Mouse (Mus musculus): ENCODE measurements around the gene Mapkap1. TPM values are rescaled to one million over a fixed set of nuclear protein-coding genes. Genes with fewer than 3 reads are reported as not detected.

The Mapkap1 gene
- polyA plus RNA-seq (2012; rRNA removed) (11.9 and 14.9 TPM in 2 replicates), polyA plus RNA-seq (2014; fragmentation: Nextera tagmentation; extraction: Ambion mirVana) (25.5 and 29.5 TPM in 2 replicates)

DNA sequence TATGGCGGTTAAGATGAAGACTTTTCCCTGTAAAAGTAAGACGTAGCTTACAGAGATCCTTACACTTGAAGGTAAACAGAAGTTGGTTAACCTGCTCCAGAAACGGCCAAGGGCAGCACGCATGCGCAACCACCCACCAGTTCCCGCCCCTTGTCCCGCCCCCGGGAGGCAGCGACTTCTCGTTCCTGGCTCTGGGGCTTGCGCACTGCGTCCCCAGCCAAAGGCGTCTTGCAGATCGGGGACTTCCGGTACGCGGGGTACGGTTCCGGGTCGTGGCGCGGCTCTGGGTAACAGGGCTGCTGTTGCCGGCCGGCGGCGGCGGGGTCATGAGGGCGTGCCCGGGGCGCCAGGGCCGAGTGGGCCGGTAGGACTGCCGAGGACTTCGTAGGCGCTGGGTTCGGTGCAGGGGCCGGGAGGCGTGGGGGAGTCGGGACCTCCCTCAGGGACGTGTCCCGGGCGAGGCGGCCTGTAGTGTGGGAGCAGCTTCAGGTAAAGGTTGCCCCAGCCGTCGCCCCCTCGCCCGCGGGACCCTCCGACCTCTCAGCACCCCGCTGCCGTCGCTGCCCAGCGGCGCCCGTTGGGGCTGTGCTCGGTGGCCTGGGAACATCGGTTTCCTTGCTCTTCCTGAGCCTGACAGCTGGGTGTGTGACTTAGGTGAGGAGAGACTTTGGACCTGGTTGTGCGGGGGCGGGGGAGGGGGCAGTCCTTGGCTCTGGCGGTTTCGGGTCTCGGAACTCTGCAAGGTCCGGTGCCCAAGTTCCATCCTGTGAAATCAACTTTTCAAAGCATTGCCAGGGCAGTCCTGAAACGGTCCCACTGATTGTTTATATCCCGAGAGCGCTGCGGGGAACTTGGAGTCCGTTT is at the start of gene Mapkap1:
Mapkap1 (plus strand) TSS at position 171 of the 864 bp plus-strand sequence.
- under 1% methylated on average over 67 of the region's 68 CpGs for WGBS (ENCODE audit: insufficient replicate concordance)

DNA sequence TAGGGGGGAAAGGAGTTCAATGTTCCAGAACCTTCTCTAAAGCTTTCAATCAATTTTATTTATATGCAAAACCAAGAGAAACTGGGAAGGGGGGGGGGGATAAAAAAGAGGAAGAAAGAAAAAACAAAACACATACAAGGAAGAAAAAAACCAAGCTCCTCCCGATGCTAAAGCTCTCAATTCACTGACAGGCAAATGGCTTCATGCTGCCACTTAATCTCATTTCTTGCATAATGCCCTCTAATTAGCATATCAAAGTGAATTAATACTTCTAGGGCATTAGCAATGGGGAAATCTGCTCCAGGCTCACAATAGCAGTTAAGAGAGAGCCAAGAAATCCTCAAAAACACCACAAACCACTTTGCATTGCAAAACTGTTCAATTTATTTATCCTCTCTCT is 42.9 kb upstream of the Mapkap1 start:
- no peaks in the 10 kb centered on the region for H3K9me3 ChIP-seq (ENCODE audit: control insufficient read depth, low read length)
- DNase-seq (ENCODE audit: low read depth in 3 of 3, low spot score in 3 of 3) (no peak), ATAC-seq (ENCODE audit: insufficient read depth) (no peak)
- H3K27ac ChIP-seq, result no peak overlapping the region
- no peak overlapping the region for H3K4me3 ChIP-seq (ENCODE audit: insufficient read depth in 1 of 2, low read depth in 2 of 2, low read length in 2 of 2)
- 10% methylated on average over 1 of the region's 1 CpGs for WGBS (ENCODE audit: insufficient replicate concordance)
- no peak overlapping the region for H3K9ac ChIP-seq (replicated peaks)
- H3K27me3 ChIP-seq (ENCODE audit: control insufficient read depth, insufficient read depth, low read length), result no peaks in the 10 kb centered on the region
- no peaks in the 10 kb centered on the region for H3K36me3 ChIP-seq (replicated peaks; ENCODE audit: control insufficient read depth, insufficient read depth, low read depth)
- no peak for TF ChIP-seq CTCF (IDR thresholded peaks at IDR 0.05; ENCODE audit: low read depth)
- TF ChIP-seq EP300 (IDR thresholded peaks at IDR 0.05; ENCODE audit: low read depth), result no peak
- no peak overlapping the region for H3K4me2 ChIP-seq (ENCODE audit: low read depth)
- H3K4me1 ChIP-seq (replicated peaks; ENCODE audit: control insufficient read depth in 2 of 2, insufficient read depth in 2 of 2, low read length in 1 of 2), result peaks cover 2 to 9% of the 10 kb centered on the region in 2 experiments; a peak in 3 of 4 replicates

More for the DNA sequence above, at the start of gene Mapkap1:
- H3K9ac ChIP-seq (replicated peaks), result peak within 1 kb of the TSS; percentile 99
- peak within 1 kb of the TSS; percentile 85 to 91 for H3K4me3 ChIP-seq (ENCODE audit: insufficient read depth in 1 of 2, low read depth in 2 of 2, low read length in 2 of 2)
- TF ChIP-seq CTCF (IDR thresholded peaks at IDR 0.05; ENCODE audit: low read depth) (no peak), EP300 (IDR thresholded peaks at IDR 0.05; ENCODE audit: low read depth) (no peak)
- DNase-seq (ENCODE audit: low read depth in 3 of 3, low spot score in 3 of 3) (peak; percentile 94), ATAC-seq (ENCODE audit: insufficient read depth) (peak; percentile 100)
- no peaks in the 10 kb centered on the region for H3K9me3 ChIP-seq (ENCODE audit: control insufficient read depth, low read length)
- peak within 1 kb of the TSS; percentile 87 for H3K4me2 ChIP-seq (ENCODE audit: low read depth)
- no peaks in the 10 kb centered on the region for H3K36me3 ChIP-seq (replicated peaks; ENCODE audit: control insufficient read depth, insufficient read depth, low read depth)
- H3K27me3 ChIP-seq (ENCODE audit: control insufficient read depth, insufficient read depth, low read length), result no peaks in the 10 kb centered on the region
- peaks cover 5 to 7% of the 10 kb centered on the region in 2 experiments; a peak in 3 of 4 replicates for H3K4me1 ChIP-seq (replicated peaks; ENCODE audit: control insufficient read depth in 2 of 2, insufficient read depth in 2 of 2, low read length in 1 of 2)
- H3K27ac ChIP-seq, result peak within 1 kb of the TSS; percentile 57

DNA sequence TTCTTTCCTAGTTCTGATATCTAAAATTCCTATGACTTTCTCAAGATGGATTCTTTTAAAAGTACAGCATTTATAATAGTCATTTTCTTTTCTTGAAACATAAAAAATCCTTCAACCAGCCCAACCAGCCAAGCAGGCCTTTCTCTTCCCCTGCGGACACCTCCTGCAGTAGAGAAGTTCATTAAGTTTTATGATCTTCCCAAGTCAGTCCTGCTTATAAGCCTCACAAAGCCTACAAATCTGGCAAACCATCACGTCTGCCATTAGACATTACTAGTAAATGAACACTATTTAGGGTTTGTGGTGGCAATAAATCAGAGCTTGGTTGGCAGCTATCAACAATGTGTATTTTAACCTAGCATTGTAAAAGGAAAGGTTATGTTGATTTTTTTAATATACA is 39.5 kb upstream of the Mapkap1 start:
- no peak for TF ChIP-seq EP300 (IDR thresholded peaks at IDR 0.05; ENCODE audit: low read depth)
- no peak for TF ChIP-seq CTCF (IDR thresholded peaks at IDR 0.05; ENCODE audit: low read depth)
- 78% methylated on average over 2 of the region's 2 CpGs for WGBS (ENCODE audit: insufficient replicate concordance)

DNA sequence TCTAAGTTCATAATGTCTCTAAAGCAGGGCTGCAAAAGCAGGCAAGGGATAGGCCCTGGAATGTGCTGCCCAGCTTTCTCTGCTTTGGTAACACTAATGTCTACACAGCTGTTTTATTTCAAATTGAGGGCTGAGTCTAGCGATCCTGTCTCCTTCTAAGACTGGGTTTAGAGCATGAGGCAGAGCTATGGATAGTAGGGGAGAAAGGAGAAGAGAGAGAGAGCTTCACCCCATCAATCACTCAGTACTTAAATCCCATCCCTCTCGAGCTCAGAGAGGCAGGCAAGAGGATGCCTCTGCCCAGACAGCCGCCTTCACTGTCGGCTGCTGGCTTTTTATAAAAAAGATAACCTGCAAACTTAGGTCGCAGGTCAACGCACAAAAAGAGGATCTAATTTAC is 38.2 kb upstream of the Mapkap1 start:
- DNase-seq (ENCODE audit: low read depth in 3 of 3, low spot score in 3 of 3) (no peak), ATAC-seq (ENCODE audit: insufficient read depth) (no peak)
- Histone ChIP-seq H3K27ac (no peak overlapping the region), H3K4me2 (ENCODE audit: low read depth) (peak overlapping the region; percentile 31), H3K4me1 (replicated peaks; ENCODE audit: control insufficient read depth in 2 of 2, insufficient read depth in 2 of 2, low read length in 1 of 2) (peaks cover 3 to 11% of the 10 kb centered on the region in 2 experiments), H3K27me3 (ENCODE audit: control insufficient read depth, insufficient read depth, low read length) (no peaks in the 10 kb centered on the region), H3K36me3 (replicated peaks; ENCODE audit: control insufficient read depth, insufficient read depth, low read depth) (no peaks in the 10 kb centered on the region), H3K9ac (replicated peaks) (peak overlapping the region; percentile 12; the same call in 1 of the 2 replicates), H3K9me3 (ENCODE audit: control insufficient read depth, low read length) (no peaks in the 10 kb centered on the region), H3K4me3 (ENCODE audit: insufficient read depth in 1 of 2, low read depth in 2 of 2, low read length in 2 of 2) (no peak overlapping the region)
- TF ChIP-seq CTCF (IDR thresholded peaks at IDR 0.05; ENCODE audit: low read depth) (no peak), EP300 (IDR thresholded peaks at IDR 0.05; ENCODE audit: low read depth) (no peak)
- WGBS (ENCODE audit: insufficient replicate concordance), result 54% methylated on average over 6 of the region's 6 CpGs

More for the DNA sequence above, 39.5 kb upstream of the Mapkap1 start:
- no peaks in the 10 kb centered on the region for H3K27me3 ChIP-seq (ENCODE audit: control insufficient read depth, insufficient read depth, low read length)
- H3K4me3 ChIP-seq (ENCODE audit: insufficient read depth in 1 of 2, low read depth in 2 of 2, low read length in 2 of 2), result no peak overlapping the region
- no peak overlapping the region for H3K27ac ChIP-seq
- ATAC-seq (ENCODE audit: insufficient read depth) (no peak), DNase-seq (ENCODE audit: low read depth in 3 of 3, low spot score in 3 of 3) (no peak)
- H3K9ac ChIP-seq (replicated peaks), result no peak overlapping the region
- no peak overlapping the region for H3K4me2 ChIP-seq (ENCODE audit: low read depth)
- H3K4me1 ChIP-seq (replicated peaks; ENCODE audit: control insufficient read depth in 2 of 2, insufficient read depth in 2 of 2, low read length in 1 of 2), result peaks cover 0 to 7% of the 10 kb centered on the region in 2 experiments
- no peaks in the 10 kb centered on the region for H3K9me3 ChIP-seq (ENCODE audit: control insufficient read depth, low read length)
- no peaks in the 10 kb centered on the region for H3K36me3 ChIP-seq (replicated peaks; ENCODE audit: control insufficient read depth, insufficient read depth, low read depth)

DNA sequence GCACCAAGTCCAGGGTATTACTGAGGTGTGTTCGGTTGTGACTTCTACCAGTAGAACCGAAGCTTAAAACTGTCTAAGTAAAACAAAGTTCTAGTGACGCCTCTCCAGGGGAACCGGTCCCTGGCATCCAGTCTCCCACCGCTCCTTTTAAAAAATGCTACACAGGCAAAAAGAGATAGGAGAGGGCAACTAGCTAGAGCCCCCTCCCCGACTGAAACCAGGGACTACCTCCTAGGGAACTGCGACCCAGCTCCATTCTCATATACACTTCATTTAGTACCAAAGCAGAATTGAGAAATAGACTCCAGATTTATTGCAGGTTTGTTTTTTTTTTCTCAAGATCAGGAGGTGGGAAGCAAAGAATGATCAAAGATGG is 36.2 kb upstream of the Mapkap1 start:
- no peak overlapping the region for H3K27ac ChIP-seq

More for the DNA sequence above, 36.2 kb upstream of the Mapkap1 start:
- no peak for ATAC-seq (ENCODE audit: insufficient read depth)
- peak overlapping the region; percentile 88 for H3K4me2 ChIP-seq (ENCODE audit: low read depth)
- peaks cover 8 to 18% of the 10 kb centered on the region in 2 experiments for H3K4me1 ChIP-seq (replicated peaks; ENCODE audit: control insufficient read depth in 2 of 2, insufficient read depth in 2 of 2, low read length in 1 of 2)
- no peaks in the 10 kb centered on the region for H3K36me3 ChIP-seq (replicated peaks; ENCODE audit: control insufficient read depth, insufficient read depth, low read depth)
- peak overlapping the region; percentile 97 for H3K9ac ChIP-seq (replicated peaks)
- H3K4me3 ChIP-seq (ENCODE audit: insufficient read depth in 1 of 2, low read depth in 2 of 2, low read length in 2 of 2), result peak overlapping the region; percentile 78 to 92
- no peaks in the 10 kb centered on the region for H3K9me3 ChIP-seq (ENCODE audit: control insufficient read depth, low read length)
- WGBS (ENCODE audit: insufficient replicate concordance), result 23% methylated on average over 7 of the region's 7 CpGs
- no peak for DNase-seq (ENCODE audit: low read depth in 3 of 3, low spot score in 3 of 3)
- TF ChIP-seq EP300 (IDR thresholded peaks at IDR 0.05; ENCODE audit: low read depth) (no peak), CTCF (IDR thresholded peaks at IDR 0.05; ENCODE audit: low read depth) (no peak)
- H3K27me3 ChIP-seq (ENCODE audit: control insufficient read depth, insufficient read depth, low read length), result no peaks in the 10 kb centered on the region

Data from liver, embryonic 14.5 days (tissue).